Mouse (Mus musculus): ENCODE measurements at regions not wholly inside any gene's neighbourhood (a gene's known extent, or its start where the extent isn't known, plus 50 kb on each side); places are given as distances from the start of the nearest gene placed in this dataset.
A peak's percentile ranks its signal among the peaks of the same experiment; 100 is the strongest.
"Not testable (repeated sequence)": the region's sequence is repeated elsewhere in the genome, so short reads cannot be mapped to it uniquely, and the experiment has no call there.

DNA sequence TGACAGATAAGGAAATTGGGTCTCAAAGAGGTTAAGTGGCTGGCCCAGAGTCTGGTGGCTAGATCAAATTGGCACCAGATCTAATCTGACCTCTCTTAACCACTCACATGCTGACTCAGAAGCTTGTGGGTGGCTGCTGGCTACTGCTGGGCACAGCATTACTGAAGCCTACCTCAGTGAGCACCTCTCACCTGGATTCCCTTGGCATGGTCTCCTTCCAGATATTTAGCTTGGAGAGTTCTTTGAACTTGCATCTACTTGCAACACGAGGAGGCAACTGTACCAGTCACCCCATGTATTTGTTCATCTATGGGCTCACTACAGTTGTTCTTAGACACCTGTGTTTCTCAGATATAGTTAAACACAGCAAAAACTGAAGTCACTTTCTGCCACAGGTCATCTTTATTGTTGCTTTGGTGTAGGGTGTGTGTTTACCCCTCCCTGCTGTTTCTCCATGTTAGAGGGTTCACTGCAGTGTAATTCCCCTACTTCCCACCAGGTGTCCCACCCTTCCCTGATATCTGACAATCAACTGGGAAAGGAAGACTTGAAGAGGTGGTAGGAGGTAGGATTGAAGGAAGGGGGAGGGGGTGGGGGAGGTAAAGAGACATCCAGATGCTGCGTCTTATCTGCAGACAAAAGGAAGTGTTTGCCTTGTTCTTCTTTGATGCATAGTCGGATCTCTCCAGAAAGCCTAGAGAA, 133.7 kb upstream of the Camk1g start:
- peak; percentile 20 to 84 for DNase-seq (ENCODE audit: inconsistent age in 2 of 2, low spot score in 1 of 2)

DNA sequence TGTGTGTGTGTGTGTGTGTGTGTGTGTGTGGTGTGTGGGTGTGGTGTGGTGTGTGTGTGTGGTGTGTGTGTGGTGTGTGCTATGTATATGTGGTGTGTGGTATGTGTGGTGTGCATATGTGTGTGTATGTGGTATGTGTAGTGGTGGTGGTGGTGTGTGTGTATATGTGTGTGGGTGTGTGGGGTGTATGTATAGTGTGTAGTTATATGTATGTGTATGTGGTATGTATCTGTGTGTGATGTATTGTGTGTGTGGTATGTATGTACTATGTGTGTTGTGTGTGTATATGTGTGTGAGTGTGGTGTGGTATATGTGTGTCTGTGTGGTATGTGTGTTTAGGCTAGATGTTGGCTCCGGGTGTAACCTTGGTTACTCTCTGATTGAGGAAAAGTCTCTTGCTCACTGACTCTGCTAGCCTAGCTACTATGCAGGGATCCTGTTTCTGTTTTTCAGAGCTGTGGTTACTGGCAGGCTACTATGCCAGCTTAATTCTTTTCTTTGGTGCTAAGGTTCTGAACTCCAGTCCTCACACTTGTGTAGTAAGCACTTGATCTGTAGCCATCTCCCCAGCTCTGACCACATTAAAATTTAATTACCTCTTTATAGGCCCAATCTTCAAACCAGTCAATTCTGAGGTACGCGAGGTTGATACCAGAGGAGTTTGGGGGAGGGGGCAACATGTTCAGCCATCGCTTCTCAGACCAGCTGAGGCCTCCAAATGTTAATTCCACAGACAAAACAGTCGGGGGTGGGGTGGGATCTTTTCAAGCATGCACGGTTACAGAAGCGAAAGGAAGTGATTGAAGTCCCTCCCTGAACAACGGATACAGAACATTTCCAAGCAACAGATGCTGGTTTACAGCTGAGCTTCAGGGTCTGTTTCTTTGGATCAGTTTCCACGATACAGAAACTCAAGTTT, 126.4 kb upstream of the Camk1g start:
- DNase-seq (ENCODE audit: inconsistent age in 2 of 2, low spot score in 1 of 2): no peak

- no peak for DNase-seq (ENCODE audit: inconsistent age in 2 of 2, low spot score in 1 of 2)
These were observed 117.9 kb upstream of the Camk1g start for GRCm38 (mm10) chr1:193488039-193488438.

- not testable (repeated sequence) for DNase-seq (ENCODE audit: inconsistent age in 2 of 2, low spot score in 1 of 2)
These were observed 116.6 kb upstream of the Camk1g start for GRCm38 (mm10) chr1:193486668-193487067.

DNA sequence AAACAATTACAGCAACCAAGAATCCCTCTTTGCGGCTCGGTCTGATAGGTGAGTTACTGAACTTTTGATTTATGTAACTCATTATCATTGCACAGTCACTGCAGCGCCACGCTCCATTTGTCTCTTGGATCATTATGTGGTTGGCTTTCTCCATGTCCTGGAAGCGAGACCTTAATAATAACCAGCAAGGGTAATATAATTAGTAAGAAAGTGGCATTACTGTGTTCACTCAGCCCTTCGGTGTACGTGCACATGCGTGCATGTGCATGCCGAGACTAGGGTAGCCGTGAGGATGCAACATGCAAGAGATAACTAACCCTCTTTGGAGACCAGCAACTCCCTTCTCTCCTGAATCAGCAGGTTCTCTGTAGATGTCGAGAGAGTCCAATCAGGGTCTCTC, 114.9 kb upstream of the Camk1g start:
- DNase-seq (ENCODE audit: inconsistent age in 2 of 2, low spot score in 1 of 2): no peak

DNA sequence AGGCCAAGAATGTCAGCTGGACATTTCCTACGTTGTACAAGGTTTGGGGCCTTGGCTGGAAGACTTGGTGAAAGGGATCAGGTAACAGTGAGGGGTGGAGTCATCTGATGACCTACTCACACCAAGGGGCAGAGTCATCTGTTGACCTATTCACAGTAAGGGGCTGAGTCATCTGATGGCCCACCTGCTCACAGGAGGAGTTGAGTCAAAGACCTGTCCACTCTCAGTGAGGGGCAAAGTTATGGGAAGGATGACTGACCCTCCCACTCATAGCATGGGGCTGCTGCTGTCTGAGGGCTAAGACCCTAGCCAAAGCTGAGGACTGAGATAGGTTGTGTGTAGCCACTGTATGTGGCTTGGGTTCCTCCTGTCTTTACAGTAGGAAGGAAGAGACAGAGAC, 107.2 kb upstream of the Camk1g start:
- DNase-seq (ENCODE audit: inconsistent age in 2 of 2, low spot score in 1 of 2): no peak

DNA sequence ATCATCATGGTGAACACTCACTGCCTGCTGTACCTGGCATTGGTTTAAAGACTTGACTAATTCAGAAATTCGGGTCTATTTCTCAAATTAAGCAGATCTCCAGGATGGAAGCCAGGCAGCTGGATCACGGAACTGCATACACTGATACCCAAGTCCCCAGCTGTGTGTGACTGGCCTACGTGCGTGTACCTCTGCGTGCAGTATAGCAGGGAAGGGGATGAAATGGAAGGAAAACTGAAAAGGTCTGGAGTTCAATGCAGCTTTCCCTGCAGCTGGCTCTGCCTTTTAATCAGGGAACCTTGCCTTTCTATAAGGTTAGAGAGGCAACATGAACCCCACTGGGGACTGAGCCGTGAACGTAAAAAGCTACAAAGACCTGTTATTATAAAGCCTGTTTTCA, 106.7 kb upstream of the Camk1g start:
- no peak for DNase-seq (ENCODE audit: inconsistent age in 2 of 2, low spot score in 1 of 2)

- no peak for DNase-seq (ENCODE audit: inconsistent age in 2 of 2, low spot score in 1 of 2)
These were observed 96.2 kb upstream of the Camk1g start for GRCm38 (mm10) chr1:193466306-193466705.

DNA sequence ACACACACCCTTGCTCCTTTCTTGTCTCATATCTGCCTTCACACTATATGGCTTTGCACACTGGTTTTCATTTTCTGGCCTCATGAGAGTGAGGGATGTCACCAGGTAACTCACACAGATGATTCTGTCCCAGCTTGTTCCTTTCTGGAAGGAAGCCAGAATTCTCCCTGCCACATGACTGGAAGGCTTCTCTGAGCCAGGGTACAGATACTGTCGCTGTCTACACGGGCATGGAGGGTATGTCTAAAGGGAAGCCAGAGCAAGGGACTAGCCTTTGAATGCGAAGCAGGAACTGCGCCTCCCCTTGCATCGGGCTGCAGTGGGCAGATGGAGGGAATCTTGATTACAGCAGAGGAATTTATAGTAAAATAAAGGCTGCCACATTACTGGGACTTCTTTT, 89.6 kb upstream of the Camk1g start:
- DNase-seq (ENCODE audit: inconsistent age in 2 of 2, low spot score in 1 of 2): no peak

DNA sequence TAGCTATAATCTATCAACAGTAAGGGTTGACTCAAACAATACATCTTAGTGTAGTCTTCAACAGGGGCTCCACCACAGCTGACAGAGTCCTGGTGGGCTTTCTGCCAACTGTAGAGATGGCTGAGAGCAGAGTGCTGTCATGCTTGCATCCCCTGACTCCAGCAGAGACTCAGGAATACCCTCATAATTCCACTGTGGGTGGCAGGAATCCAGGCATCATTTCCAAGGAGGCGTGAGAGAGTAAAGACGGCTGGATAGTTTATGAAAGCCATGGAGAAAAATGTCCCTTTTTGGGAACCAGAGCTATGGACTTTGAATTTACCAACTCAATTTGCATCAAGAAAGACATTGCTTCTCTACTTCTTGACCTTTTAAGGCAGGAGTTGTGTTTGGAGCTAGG, 87.8 kb upstream of the Camk1g start:
- no peak for DNase-seq (ENCODE audit: inconsistent age in 2 of 2, low spot score in 1 of 2)

GRCm38 (mm10) chr1:193453654-193454053, 83.6 kb upstream of the Camk1g start:
- peak; percentile 26 to 53 for DNase-seq (ENCODE audit: inconsistent age in 2 of 2, low spot score in 1 of 2)

GRCm38 (mm10) chr1:193451471-193452135, 81.5 kb upstream of the Camk1g start:
- DNase-seq (ENCODE audit: inconsistent age in 2 of 2, low spot score in 1 of 2): peak; percentile 50 to 76

DNA sequence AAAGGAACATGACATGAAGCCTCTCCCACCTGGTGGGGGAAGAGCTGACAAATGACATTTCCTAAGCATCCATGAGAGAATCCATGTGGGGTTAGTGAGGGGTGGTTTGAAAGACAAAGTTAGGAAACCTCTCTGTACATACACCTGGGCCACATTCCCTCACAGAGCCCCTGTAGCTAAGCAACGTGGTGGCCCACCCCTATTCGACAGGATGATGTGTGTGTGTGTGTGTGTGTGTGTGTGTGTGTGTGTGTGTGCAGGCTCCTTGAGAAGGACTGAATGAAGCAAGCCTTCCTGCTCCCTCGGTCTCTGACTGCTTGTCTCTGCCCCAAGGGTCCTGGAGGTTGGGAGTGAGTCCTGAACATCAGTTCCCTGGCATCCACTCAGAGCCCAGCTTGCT, 80.7 kb upstream of the Camk1g start:
- DNase-seq (ENCODE audit: inconsistent age in 2 of 2, low spot score in 1 of 2): no peak

DNA sequence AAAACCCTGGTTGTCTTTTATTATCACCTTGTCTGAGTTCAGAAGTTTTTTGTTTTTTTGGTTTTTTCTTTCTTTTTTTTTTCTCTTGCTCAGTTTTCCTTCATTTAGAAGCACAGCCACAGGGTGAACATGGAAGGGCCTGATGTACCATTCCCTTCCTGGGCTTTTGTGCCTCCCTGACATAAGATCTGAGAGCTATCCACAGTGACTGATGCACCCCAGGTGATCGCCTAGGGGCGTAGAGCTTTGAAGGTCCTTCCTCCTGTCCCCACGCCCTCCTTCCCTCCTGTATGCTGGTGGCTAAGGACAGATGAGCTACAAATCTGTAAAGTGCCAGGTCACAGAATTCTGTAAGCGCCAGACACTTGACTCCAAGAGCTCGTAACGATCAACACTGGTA, 80.1 kb upstream of the Camk1g start:
- DNase-seq (ENCODE audit: inconsistent age in 2 of 2, low spot score in 1 of 2): peak in 1 of 2 experiments; percentile 35

GRCm38 (mm10) chr1:193449394-193450103, 79.5 kb upstream of the Camk1g start:
- DNase-seq (ENCODE audit: inconsistent age in 2 of 2, low spot score in 1 of 2): peak; percentile 34 to 84

DNA sequence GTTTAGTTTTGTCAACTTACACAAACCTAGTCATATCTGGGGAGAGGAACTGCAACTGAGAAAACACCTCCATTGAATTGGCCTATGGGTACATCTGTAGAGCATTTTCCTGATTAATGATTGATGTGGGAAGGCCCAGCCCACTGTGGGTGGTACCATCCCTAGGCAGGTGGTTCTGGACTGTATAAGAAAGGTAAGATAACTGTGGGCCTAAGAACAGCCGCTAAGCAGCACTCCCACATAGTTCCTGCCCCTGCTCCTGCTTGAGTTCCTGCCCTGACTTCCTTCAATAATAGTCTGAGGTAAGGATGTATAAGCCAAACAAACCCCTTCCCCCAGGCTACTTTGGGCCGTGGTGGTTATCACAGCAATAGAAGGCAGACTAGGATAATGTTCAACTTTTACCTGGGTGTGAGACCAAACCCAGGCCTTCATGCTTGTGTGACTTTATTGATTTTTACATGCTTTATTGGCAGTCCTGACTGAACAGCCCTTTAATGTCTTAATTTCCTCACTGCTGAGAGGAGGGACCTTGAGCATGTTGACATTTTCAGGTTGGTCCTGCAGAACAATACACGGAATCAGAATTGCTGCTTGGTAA, 78.8 kb upstream of the Camk1g start:
- DNase-seq (ENCODE audit: inconsistent age in 2 of 2, low spot score in 1 of 2): no peak

- no peak for DNase-seq (ENCODE audit: inconsistent age in 2 of 2, low spot score in 1 of 2)
These were observed 77.5 kb upstream of the Camk1g start for GRCm38 (mm10) chr1:193447647-193448046.

DNA sequence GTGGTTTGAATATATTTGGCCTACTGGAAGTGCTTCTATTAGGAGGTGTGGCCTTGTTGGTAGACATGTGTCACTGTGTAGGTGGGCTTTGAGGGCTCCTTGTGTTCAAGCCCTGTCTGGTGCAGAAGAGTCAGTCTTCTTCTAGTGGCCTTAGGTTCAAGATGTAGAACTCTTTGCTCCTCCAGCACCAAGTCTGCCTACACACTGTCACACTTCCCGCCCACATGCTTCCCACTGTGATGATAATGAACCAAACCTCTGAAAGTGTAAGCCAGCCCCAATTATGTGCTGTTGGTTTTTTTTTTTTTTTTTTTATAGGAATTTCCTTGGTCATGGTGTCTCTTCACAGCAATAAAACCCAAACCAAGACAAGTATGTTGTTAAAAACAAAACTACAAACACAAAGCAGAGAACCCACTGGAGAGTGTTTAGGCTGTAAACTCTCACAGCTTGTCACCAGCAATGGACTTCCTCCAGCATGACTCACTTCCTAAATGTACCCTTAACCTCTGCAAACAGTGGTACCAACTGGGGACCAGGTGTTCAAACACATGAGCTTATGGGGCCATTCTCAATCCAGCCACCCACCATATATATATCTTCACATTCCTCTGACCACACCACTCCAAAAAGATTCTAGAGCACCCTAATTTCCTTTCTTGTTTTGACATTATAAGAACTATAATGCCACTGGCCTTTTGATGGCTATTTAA, 74.0 kb upstream of the Camk1g start:
- no peak for DNase-seq (ENCODE audit: inconsistent age in 2 of 2, low spot score in 1 of 2)

- no peak for DNase-seq (ENCODE audit: inconsistent age in 2 of 2, low spot score in 1 of 2)
These were observed 70.4 kb upstream of the Camk1g start for GRCm38 (mm10) chr1:193440512-193440911.

- DNase-seq (ENCODE audit: inconsistent age in 2 of 2, low spot score in 1 of 2): no peak
These were observed 64.2 kb upstream of the Camk1g start for GRCm38 (mm10) chr1:193434281-193434680.
